Mouse (Mus musculus) spleen, adult 2 months (tissue): ENCODE measurements at regions not wholly inside any gene's neighbourhood (a gene's known extent, or its start where the extent isn't known, plus 50 kb on each side); places are given as distances from the start of the nearest gene placed in this dataset.

Experiments
- DNase-seq, 2 experiments: peaks; one replicate each; pipeline versions ENCODE4 v3.0.0 to v3.0.0-alpha.2; 2012 to 2021; ENCODE audit warnings: low spot score in 2 of 2, low read depth in 1 of 2
- H3K27ac ChIP-seq: fragments of 200-500 bp; 2 replicates; pipeline ENCODE4 v1.5.1; 2012; ENCODE audit warnings: low read length, inconsistent platforms; ENCODE audit not compliant: insufficient read depth
- H3K27me3 ChIP-seq: fragments of 200-500 bp; 2 replicates; pipeline ENCODE4 v1.6.1; 2012; ENCODE audit warnings: mild to moderate bottlenecking, moderate library complexity, low read length, inconsistent platforms; ENCODE audit not compliant: control insufficient read depth, insufficient read depth
- H3K36me3 ChIP-seq: fragments of 200-500 bp; 2 replicates; pipeline ENCODE4 v1.6.1; 2012; ENCODE audit warnings: mild to moderate bottlenecking, low read length, inconsistent platforms; ENCODE audit not compliant: control insufficient read depth, insufficient read depth
- H3K4me1 ChIP-seq: fragments of 200-500 bp; 2 replicates; pipeline ENCODE4 v1.6.1; 2011; ENCODE audit warnings: inconsistent platforms; ENCODE audit not compliant: control insufficient read depth, insufficient read depth, insufficient read length
- H3K4me3 ChIP-seq: fragments of 200-500 bp; 2 replicates; pipeline ENCODE4 v1.5.1; 2011; ENCODE audit warnings: mild to moderate bottlenecking, inconsistent platforms; ENCODE audit not compliant: insufficient read depth, insufficient read length; ENCODE audit errors: extremely low read depth
- CTCF ChIP-seq: fragments of 200-500 bp; IDR thresholded peaks from 2 replicates; pipeline ENCODE4 v1.5.1; 2011; ENCODE audit warnings: mild to moderate bottlenecking, inconsistent platforms; ENCODE audit not compliant: insufficient read depth, insufficient read length, insufficient replicate concordance; ENCODE audit errors: extremely low read depth
- POLR2A ChIP-seq: fragments of 200-500 bp; IDR thresholded peaks from 2 replicates; pipeline ENCODE4 v1.6.1; 2011; ENCODE audit warnings: low read depth, low read length, inconsistent platforms
- WGBS: fragments of 180-500 bp; shearing (Covaris S2); methylation state at CpG from one replicate; pipeline ENCODE4 v1.1.7; 2018; 5-methylcytosine and 5-hydroxymethylcytosine counted together

DNA sequence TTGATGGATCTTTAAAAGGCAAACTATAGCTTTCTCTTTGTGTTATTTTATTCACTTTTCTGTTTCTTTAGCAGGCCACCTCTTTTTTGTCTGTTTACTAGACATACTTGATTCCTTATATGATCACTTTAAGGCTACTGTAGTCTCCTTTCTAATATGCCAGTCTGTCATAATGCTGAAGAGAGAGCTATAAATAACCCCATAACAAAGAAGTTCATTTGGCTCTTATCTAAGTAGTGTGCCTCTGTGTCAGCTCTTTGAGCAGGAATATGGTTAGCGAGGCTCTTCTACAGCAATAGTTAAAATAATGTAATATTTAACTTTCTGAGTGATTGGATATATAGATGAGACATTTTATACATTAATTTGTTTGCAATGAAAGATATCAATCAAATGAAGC is 507.0 kb upstream of the Cblb start:
- Histone ChIP-seq H3K4me1 (no peaks in the 10 kb centered on the region), H3K36me3 (no peaks in the 10 kb centered on the region), H3K27ac (no peak overlapping the region), H3K27me3 (no peaks in the 10 kb centered on the region), H3K4me3 (no peak overlapping the region)
- 86% methylated on average over 1 of the region's 1 CpGs for WGBS
- DNase-seq: no peak
- TF ChIP-seq CTCF: no peak
- TF ChIP-seq POLR2A: no peak

DNA sequence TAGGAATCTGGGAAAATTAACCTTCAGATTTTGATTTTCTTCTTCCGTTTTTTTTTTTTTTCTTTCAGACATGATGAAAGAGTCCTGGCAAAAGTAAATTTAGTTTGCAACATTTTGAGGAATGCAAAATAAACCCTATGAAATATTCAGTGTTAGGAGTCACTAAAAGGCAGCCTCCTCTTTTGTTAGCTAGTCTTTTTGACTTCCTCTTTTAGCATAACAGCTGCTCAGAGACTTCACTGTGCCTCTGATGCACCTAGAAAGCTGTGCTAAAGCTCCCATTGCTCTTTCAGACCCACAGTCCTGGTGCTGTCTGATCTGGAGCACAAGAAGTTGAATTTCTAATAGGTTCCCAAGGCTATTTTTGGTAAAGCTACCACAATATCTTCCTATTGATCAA is 498.5 kb upstream of the Cblb start:
- Histone ChIP-seq H3K27ac (no peak overlapping the region), H3K27me3 (no peaks in the 10 kb centered on the region), H3K36me3 (no peaks in the 10 kb centered on the region), H3K4me1 (no peaks in the 10 kb centered on the region), H3K4me3 (no peak overlapping the region)
- TF ChIP-seq POLR2A (no peak), CTCF (no peak)
- no peak for DNase-seq
- 88% methylated on average over 1 of the region's 1 CpGs for WGBS

DNA sequence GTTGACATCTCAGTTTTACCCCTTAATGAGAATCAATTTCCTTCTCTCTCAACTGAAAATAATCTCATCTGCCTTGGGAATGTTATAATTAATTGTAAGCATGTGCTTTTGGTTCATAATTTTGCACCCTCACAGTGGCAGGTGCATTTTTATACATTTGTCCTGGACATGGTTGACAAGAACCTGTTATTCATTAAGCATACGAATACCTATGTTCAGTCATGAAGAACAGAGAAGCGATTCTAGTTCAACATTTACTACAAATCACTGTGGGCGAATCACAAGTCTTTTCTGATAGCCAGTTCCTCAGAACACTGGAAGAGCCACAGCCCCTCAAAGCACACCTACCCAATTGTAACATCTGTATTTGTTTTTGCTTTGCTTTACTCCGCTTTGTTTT is 487.3 kb upstream of the Cblb start:
- H3K27ac ChIP-seq: no peak overlapping the region
- no peak overlapping the region for H3K4me3 ChIP-seq
- 94% methylated on average over 4 of the region's 4 CpGs for WGBS
- H3K36me3 ChIP-seq: no peaks in the 10 kb centered on the region
- DNase-seq: no peak
- TF ChIP-seq CTCF: no peak
- TF ChIP-seq POLR2A: no peak
- no peaks in the 10 kb centered on the region for H3K27me3 ChIP-seq
- H3K4me1 ChIP-seq: no peaks in the 10 kb centered on the region

DNA sequence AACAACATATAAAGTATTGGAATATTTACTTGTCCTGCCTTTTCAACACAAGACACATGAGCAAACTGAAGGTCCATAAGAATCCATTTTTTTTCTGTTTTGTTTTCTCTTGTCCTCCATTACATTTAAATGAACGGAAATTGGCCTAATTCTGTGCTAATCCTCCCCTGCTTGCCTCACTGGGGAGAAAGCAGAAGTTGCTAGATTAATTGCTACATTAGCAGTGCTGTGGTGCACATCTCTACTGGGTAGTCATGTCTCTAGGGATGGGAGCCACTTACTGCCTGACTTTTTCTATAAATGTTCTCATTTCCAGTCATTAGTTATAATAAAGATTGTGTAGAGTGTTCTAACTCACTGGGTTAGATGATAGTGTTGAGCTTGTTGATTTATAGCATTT is 484.0 kb upstream of the Cblb start:
- H3K4me3 ChIP-seq: no peak overlapping the region
- no peaks in the 10 kb centered on the region for H3K4me1 ChIP-seq
- DNase-seq: no peak
- 71% methylated on average over 1 of the region's 1 CpGs for WGBS
- no peak overlapping the region for H3K27ac ChIP-seq
- H3K36me3 ChIP-seq: no peaks in the 10 kb centered on the region
- H3K27me3 ChIP-seq: no peaks in the 10 kb centered on the region
- no peak for TF ChIP-seq POLR2A
- TF ChIP-seq CTCF: no peak

DNA sequence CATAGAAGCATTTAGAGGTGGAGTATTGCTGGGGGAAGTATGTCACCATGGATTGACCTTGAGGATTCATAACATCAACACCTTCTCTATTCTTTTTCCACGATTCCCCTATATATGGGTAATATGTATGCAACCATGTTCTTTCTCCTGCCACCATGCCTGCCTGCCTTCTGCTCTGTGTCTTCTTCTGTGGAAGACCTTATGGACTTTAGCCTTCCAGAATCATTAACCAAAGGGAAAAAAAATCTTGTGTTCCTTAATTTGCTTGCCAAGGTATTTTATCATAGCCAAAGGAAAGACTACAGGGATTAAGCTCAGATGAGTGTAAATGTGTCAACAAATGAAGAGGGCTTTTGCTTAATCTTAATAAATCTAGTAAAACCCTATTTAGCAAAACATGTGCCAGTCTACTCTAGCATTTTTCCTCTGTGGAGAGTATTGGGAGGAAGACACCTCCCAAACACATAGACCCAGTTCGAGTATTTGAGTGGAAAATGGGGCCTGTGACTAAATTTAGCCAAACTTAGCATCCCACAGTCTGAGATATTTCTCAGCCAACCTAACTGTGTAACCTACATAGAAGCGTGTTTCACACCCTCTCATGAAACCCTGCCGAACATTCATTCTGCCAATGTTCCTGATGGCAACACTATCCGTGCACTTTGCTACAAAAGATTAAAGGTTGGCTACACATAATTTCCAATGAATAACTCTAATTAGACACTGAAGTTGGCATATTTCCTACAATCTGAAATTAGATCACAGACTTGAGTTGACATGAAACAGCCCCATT is 468.0 kb upstream of the Cblb start:
- 84% methylated on average over 5 of the region's 5 CpGs for WGBS
- no peak for TF ChIP-seq CTCF
- Histone ChIP-seq H3K4me1 (no peaks in the 10 kb centered on the region), H3K27me3 (no peaks in the 10 kb centered on the region), H3K36me3 (no peaks in the 10 kb centered on the region), H3K27ac (no peak overlapping the region), H3K4me3 (no peak overlapping the region)
- DNase-seq: no peak

DNA sequence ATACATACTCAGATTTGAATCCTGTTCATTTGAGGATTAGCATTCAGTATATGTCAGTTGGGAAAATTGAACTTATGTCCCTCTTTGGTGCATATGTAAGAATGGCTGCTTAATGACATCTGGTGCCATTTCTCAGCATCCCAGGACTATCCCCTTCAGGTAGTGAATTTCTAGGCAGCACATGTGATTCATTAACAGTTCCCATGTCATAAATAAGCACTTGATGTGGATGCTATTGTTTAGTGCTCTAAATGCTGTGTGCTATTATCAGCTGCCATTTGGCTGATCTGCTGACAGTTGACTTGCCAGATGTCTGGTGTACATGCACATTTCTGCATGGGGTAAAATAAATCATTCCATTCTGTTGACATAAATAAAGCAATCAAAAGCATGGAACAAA is 467.0 kb upstream of the Cblb start:
- TF ChIP-seq POLR2A (no peak), CTCF (no peak)
- H3K4me1 ChIP-seq: no peaks in the 10 kb centered on the region
- no peaks in the 10 kb centered on the region for H3K27me3 ChIP-seq
- H3K4me3 ChIP-seq: no peak overlapping the region
- H3K36me3 ChIP-seq: no peaks in the 10 kb centered on the region
- H3K27ac ChIP-seq: no peak overlapping the region
- DNase-seq: no peak

DNA sequence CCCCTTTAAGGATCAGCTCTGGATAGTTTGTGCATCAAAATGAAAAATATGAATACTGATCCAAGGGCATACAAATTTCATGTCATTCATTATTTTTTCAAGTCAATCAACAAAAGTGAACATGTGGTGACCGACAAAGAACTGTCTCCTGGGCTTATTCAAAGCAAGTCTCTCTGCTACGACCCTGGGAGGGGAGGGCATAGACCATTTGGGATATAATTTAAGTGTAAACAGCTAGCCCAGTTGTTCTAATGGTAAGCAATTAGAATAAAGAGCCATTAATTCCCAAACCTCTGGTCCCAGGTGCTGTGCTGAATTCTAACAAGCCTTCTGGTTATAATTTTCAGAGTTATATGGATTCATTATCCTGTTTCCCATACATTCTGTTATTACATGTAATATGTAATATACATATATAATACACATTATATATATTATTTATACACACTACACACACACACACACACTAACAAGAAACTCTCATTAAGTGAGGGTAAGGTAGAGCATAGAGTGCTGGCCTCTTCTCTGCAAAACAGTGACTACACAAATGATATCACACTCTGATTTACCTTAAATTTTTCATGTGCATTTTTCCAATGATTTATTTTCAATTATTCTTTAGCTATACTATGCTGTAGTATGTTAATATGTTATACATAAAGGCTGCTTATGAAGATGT is 453.0 kb upstream of the Cblb start:
- Histone ChIP-seq H3K4me1 (no peaks in the 10 kb centered on the region), H3K36me3 (no peaks in the 10 kb centered on the region), H3K4me3 (no peak overlapping the region), H3K27me3 (no peaks in the 10 kb centered on the region), H3K27ac (no peak overlapping the region)
- DNase-seq: no peak
- 87% methylated on average over 2 of the region's 2 CpGs for WGBS
- TF ChIP-seq CTCF (no peak), POLR2A (no peak)
